22 mouse cellular contexts compared by ENCODE assay signal in the genomic region with DNA sequence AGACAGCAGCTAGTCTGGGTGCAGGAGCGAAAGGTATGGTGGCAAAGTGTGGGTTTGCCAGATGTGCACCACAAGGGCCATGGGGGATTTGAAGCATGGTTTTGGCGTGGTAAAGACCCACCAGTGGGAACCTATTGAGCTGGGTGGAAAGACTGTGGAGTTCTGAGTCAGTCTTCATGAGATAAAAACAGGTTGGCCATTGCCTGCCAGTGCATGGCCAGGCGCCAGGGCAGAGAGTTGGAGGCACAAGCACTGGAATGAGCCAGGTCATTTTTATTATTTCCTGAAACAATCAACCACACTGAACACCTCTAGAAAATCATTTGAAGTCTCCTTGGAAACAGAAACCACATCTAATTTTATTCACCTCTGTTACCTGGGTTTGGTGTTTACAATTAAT.
DNase-seq lines count a peak whose midpoint lies in the region; TF ChIP-seq lines count a peak whose summit lies in the region.
"Had no signal": no experiment of that assay in that cellular context is flagged by ENCODE, and none has a peak within 500 bp of the region (broad histone marks: within the 10 kb centered on the region; RNA-seq: fewer than 3 reads in every experiment).

No protein-coding gene starts in this region.

- H3K4me1 ChIP-seq in kidney, adult 2 months (ENCODE audit: control insufficient read depth, insufficient read depth, low read length), result no peaks in the 10 kb centered on the region
- H3K4me1 ChIP-seq: embryonic facial prominence, embryonic 10.5 days; forebrain, embryonic 15.5 days; hindbrain, embryonic 15.5 days; liver, embryonic 13.5 days; midbrain, embryonic 12.5 days; neural tube, embryonic 15.5 days; stomach, embryonic 15.5 days had no signal

- no peak for TF ChIP-seq CTCF in kidney, adult 2 months (conservative IDR thresholded peaks at IDR 0.05; ENCODE audit: insufficient read depth, insufficient read length, low read depth, low read length)

- peak; percentile 32 for DNase-seq in adrenal gland, postnatal 25 days
- no peak for DNase-seq in adrenal gland, postnatal 4 days (ENCODE audit: low spot score in 2 of 2)
- peak; percentile 12 to 23 for DNase-seq in cerebellum, postnatal 36 days
- no peak for DNase-seq in cerebellum, adult 18-20 months
- peak; percentile 4 for DNase-seq in kidney, adult 2 months
- no peak for DNase-seq in kidney, adult 11 months
- peak; percentile 25 for DNase-seq in NIH3T3 (ENCODE audit: low read depth)
- DNase-seq in spleen, postnatal 10 days (ENCODE audit: low spot score in 2 of 2), result no peak
- DNase-seq: gastrocnemius, postnatal 10 days; liver, embryonic 13.5 days; lung, adult 2 months; lung, postnatal 14 days; right cerebral cortex, adult 18-20 months; right cerebral cortex, postnatal 4 days; thymus, postnatal 25 days had no signal

- H3K4me3 ChIP-seq in kidney, adult 2 months (ENCODE audit: insufficient read depth, low read depth, low read length), result no peak overlapping the region
- H3K4me3 ChIP-seq: embryonic facial prominence, embryonic 10.5 days; forebrain, embryonic 15.5 days; hindbrain, embryonic 15.5 days; liver, embryonic 13.5 days; midbrain, embryonic 12.5 days; neural tube, embryonic 15.5 days; stomach, embryonic 15.5 days had no signal

- no peaks in the 10 kb centered on the region for H3K36me3 ChIP-seq in kidney, adult 2 months (ENCODE audit: control insufficient read depth, insufficient read depth, low read length)
- H3K36me3 ChIP-seq: embryonic facial prominence, embryonic 10.5 days; forebrain, embryonic 15.5 days; hindbrain, embryonic 15.5 days; liver, embryonic 13.5 days; midbrain, embryonic 12.5 days; neural tube, embryonic 15.5 days; stomach, embryonic 15.5 days had no signal

- 88% methylated on average over 3 of the region's 3 CpGs for WGBS in kidney, adult 2 months

- H3K27me3 ChIP-seq in kidney, adult 2 months (replicated peaks; ENCODE audit: control insufficient read depth, insufficient read depth, low read length), result no peaks in the 10 kb centered on the region
- H3K27me3 ChIP-seq: forebrain, embryonic 15.5 days; hindbrain, embryonic 15.5 days; liver, embryonic 13.5 days; midbrain, embryonic 12.5 days; neural tube, embryonic 15.5 days; stomach, embryonic 15.5 days had no signal

- no peak overlapping the region for H3K27ac ChIP-seq in kidney, adult 2 months (ENCODE audit: insufficient read depth, low read depth, low read length)
- H3K27ac ChIP-seq: embryonic facial prominence, embryonic 10.5 days; forebrain, embryonic 15.5 days; hindbrain, embryonic 15.5 days; kidney, postnatal 0 days; liver, embryonic 13.5 days; midbrain, embryonic 12.5 days; neural tube, embryonic 15.5 days; stomach, embryonic 15.5 days had no signal

- no peak for TF ChIP-seq POLR2A in kidney, adult 2 months (IDR thresholded peaks at IDR 0.05; ENCODE audit: low read depth, low read length)

Comparison
In these comparisons a context has a peak if more than half of its experiments do, and no peak if none do; other contexts are left out.
1. DNase-seq: peak in adrenal gland, postnatal 25 days (single experiment), cerebellum, postnatal 36 days (2 of 2), kidney, adult 2 months (single experiment) and NIH3T3 (single experiment); none in adrenal gland, postnatal 4 days (0 of 2), cerebellum, adult 18-20 months (0 of 2), kidney, adult 11 months (single experiment) and spleen, postnatal 10 days (0 of 2).